Mouse (Mus musculus): ENCODE data around the gene Mapk1ip1l. TPM values are rescaled to one million over a fixed set of nuclear protein-coding genes. Genes with fewer than 3 reads are reported as not detected.

Mapk1ip1l gene
- polyA plus RNA-seq, 1 experiment from 2014 or later = 49.3 TPM

GRCm38 (mm10) chr14:47346715-47347114 is 48.6 kb downstream of the Mapk1ip1l start:
- Histone ChIP-seq H3K27ac (no peak overlapping the region), H3K27me3 (replicated peaks) (no peaks in the 10 kb centered on the region), H3K9me3 (no peaks in the 10 kb centered on the region), H3K4me3 (no peak overlapping the region), H3K4me1 (no peaks in the 10 kb centered on the region), H3K9ac (no peak overlapping the region), H3K4me2 (no peak overlapping the region), H3K36me3 (replicated peaks) (no peaks in the 10 kb centered on the region)
- ATAC-seq (replicated peaks) = no peak
- 87% methylated on average over 1 of the region's 1 CpGs for WGBS

DNA sequence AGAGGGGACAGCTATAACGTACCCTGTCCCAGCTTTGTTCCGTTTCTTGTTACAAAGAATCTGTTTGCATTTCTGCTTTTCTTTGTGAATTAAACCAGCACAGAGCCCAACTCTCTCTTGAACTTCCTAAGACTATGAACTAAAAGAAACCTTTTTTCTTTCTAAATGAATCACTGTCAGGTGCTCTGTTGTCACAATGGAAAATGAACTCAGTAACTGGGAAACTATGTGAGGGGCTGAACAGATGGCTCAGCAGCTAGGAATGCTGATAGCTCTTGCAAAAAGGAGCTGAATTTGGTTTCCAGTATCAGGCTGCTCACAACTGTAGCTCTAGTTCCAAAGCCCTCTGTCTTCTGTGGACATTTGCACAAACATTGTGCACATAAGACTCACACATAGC is 52.9 kb downstream of the Mapk1ip1l start:
- Histone ChIP-seq H3K27me3 (replicated peaks) (no peaks in the 10 kb centered on the region), H3K4me2 (no peak overlapping the region), H3K9ac (no peak overlapping the region), H3K36me3 (replicated peaks) (no peaks in the 10 kb centered on the region), H3K4me3 (no peak overlapping the region), H3K4me1 (no peaks in the 10 kb centered on the region), H3K9me3 (no peaks in the 10 kb centered on the region), H3K27ac (no peak overlapping the region)
- ATAC-seq (replicated peaks) = no peak
- whole genome bisulfite sequencing = 71% methylated on average over 2 of the region's 2 CpGs

DNA sequence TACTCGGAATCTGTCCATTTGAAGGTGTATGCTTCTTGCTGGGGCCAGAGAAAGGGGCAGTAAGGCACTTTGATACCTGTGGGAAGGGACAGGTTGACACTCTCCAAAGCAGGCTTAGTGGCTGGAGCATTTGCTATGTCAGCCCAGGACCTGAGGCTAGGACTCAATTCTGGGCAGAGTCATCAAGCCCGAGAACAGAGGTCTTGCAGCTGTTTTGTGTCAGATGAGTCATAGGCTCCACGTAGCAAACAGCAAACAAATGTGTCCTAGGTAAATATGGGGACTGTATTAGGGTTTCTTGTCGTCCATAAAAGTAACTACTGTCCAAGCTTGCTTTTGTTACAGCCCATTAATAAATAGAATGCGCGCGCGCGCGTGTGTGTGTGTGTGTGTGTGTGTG is 54.2 kb downstream of the Mapk1ip1l start:
- WGBS = 94% methylated on average over 10 of the region's 10 CpGs
- H3K4me3 ChIP-seq = no peak overlapping the region
- no peak for ATAC-seq (replicated peaks)
- H3K27ac ChIP-seq = no peak overlapping the region
- no peaks in the 10 kb centered on the region for H3K4me1 ChIP-seq
- H3K9me3 ChIP-seq = no peaks in the 10 kb centered on the region
- no peaks in the 10 kb centered on the region for H3K27me3 ChIP-seq (replicated peaks)
- H3K4me2 ChIP-seq = no peak overlapping the region
- H3K9ac ChIP-seq = no peak overlapping the region
- H3K36me3 ChIP-seq (replicated peaks) = no peaks in the 10 kb centered on the region

- H3K36me3 ChIP-seq (replicated peaks) = no peaks in the 10 kb centered on the region
- no peak overlapping the region for H3K27ac ChIP-seq
- 89% methylated on average over 4 of the region's 4 CpGs for WGBS
- H3K4me3 ChIP-seq = no peak overlapping the region
- no peak for ATAC-seq (replicated peaks)
- no peak overlapping the region for H3K4me2 ChIP-seq
- no peaks in the 10 kb centered on the region for H3K4me1 ChIP-seq
- no peak overlapping the region for H3K9ac ChIP-seq
- no peaks in the 10 kb centered on the region for H3K27me3 ChIP-seq (replicated peaks)
- H3K9me3 ChIP-seq = no peaks in the 10 kb centered on the region
These were observed 55.2 kb downstream of the Mapk1ip1l start for GRCm38 (mm10) chr14:47353240-47353639.

GRCm38 (mm10) chr14:47354111-47354577 is 56.1 kb downstream of the Mapk1ip1l start:
- Histone ChIP-seq H3K9me3 (no peaks in the 10 kb centered on the region), H3K36me3 (replicated peaks) (no peaks in the 10 kb centered on the region), H3K27ac (no peak overlapping the region), H3K4me3 (no peak overlapping the region), H3K4me2 (no peak overlapping the region), H3K4me1 (no peaks in the 10 kb centered on the region), H3K9ac (no peak overlapping the region), H3K27me3 (replicated peaks) (no peaks in the 10 kb centered on the region)
- 0 out of 2 replicates have a peak, but pooled peaks have one; percentile 20 for ATAC-seq (replicated peaks)
- WGBS = 69% methylated on average over 8 of the region's 8 CpGs

DNA sequence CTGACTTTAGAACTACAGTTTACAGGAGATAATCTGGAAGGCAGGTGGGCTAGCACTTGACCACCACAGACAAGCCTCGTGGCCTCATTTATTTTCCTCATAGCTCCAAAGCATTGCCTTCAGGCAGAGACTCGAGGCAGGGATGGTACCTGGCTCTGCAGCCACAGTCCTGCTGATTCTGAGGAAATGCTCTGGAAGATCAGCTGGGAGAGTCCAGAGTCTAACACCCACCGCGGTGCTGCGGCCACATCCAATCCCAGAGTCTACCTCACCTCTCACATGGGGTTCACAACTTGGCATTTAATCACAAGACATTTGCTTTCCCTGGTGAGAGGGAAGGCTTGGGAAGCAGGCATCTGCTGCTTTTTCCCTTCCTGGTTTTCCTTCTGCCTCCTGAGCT is 56.9 kb downstream of the Mapk1ip1l start:
- no peaks in the 10 kb centered on the region for H3K4me1 ChIP-seq
- H3K9me3 ChIP-seq = no peaks in the 10 kb centered on the region
- H3K36me3 ChIP-seq (replicated peaks) = no peaks in the 10 kb centered on the region
- no peak overlapping the region for H3K9ac ChIP-seq
- no peak overlapping the region for H3K27ac ChIP-seq
- no peak for ATAC-seq (replicated peaks)
- WGBS = 84% methylated on average over 5 of the region's 5 CpGs
- H3K27me3 ChIP-seq (replicated peaks) = no peaks in the 10 kb centered on the region
- H3K4me3 ChIP-seq = no peak overlapping the region
- no peak overlapping the region for H3K4me2 ChIP-seq

DNA sequence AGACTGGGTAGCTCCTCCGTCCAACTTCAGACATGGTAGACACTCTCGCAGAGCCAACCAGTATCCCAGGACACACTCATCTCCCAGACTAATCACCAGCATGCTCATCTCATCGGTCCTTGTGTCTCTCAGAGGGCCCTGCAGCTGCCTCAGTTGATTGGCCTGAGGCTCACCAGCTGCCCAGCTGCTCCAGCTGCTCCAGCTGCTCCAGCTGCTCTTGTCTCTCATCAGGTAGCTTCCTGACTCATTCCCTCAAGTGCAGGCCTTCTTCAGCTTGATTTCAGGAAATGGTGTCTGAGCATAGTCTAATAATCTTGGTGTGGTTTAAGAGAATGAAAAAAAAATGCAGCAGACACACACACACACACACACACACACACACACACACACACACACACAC is 58.6 kb downstream of the Mapk1ip1l start:
- WGBS = 84% methylated on average over 3 of the region's 3 CpGs
- Histone ChIP-seq H3K36me3 (replicated peaks) (no peaks in the 10 kb centered on the region), H3K9me3 (no peaks in the 10 kb centered on the region), H3K9ac (no peak overlapping the region), H3K4me1 (no peaks in the 10 kb centered on the region), H3K4me3 (no peak overlapping the region), H3K4me2 (no peak overlapping the region), H3K27ac (no peak overlapping the region), H3K27me3 (replicated peaks) (no peaks in the 10 kb centered on the region)
- ATAC-seq (replicated peaks) = no peak

GRCm38 (mm10) chr14:47359610-47360009 is 61.5 kb downstream of the Mapk1ip1l start:
- H3K4me2 ChIP-seq = no peak overlapping the region
- no peak for ATAC-seq (replicated peaks)
- no peak overlapping the region for H3K4me3 ChIP-seq
- no peaks in the 10 kb centered on the region for H3K27me3 ChIP-seq (replicated peaks)
- no peaks in the 10 kb centered on the region for H3K4me1 ChIP-seq
- no peaks in the 10 kb centered on the region for H3K36me3 ChIP-seq (replicated peaks)
- H3K27ac ChIP-seq = no peak overlapping the region
- 76% methylated on average over 3 of the region's 3 CpGs for WGBS
- H3K9ac ChIP-seq = no peak overlapping the region
- H3K9me3 ChIP-seq = no peaks in the 10 kb centered on the region

- Histone ChIP-seq H3K27me3 (replicated peaks) (no peaks in the 10 kb centered on the region), H3K27ac (no peak overlapping the region), H3K9ac (no peak overlapping the region), H3K36me3 (replicated peaks) (no peaks in the 10 kb centered on the region), H3K4me3 (no peak overlapping the region), H3K4me2 (no peak overlapping the region), H3K9me3 (no peaks in the 10 kb centered on the region), H3K4me1 (no peaks in the 10 kb centered on the region)
- WGBS = 89% methylated on average over 2 of the region's 2 CpGs
- ATAC-seq (replicated peaks) = no peak
These were observed 63.4 kb downstream of the Mapk1ip1l start for GRCm38 (mm10) chr14:47361418-47361817.

- no peaks in the 10 kb centered on the region for H3K9me3 ChIP-seq
- no peaks in the 10 kb centered on the region for H3K36me3 ChIP-seq (replicated peaks)
- 89% methylated on average over 9 of the region's 9 CpGs for WGBS
- no peak overlapping the region for H3K9ac ChIP-seq
- H3K4me1 ChIP-seq = peaks cover 3% of the 10 kb centered on the region
- no peak overlapping the region for H3K4me2 ChIP-seq
- H3K27ac ChIP-seq = no peak overlapping the region
- no peak overlapping the region for H3K4me3 ChIP-seq
- ATAC-seq (replicated peaks) = no peak
- no peaks in the 10 kb centered on the region for H3K27me3 ChIP-seq (replicated peaks)
These were observed 63.8 kb downstream of the Mapk1ip1l start for GRCm38 (mm10) chr14:47361899-47362298.

GRCm38 (mm10) chr14:47364742-47365449 is 66.8 kb downstream of the Mapk1ip1l start:
- 45% methylated on average over 21 of the region's 21 CpGs for WGBS
- no peak for ATAC-seq (replicated peaks)
- H3K27ac ChIP-seq = no peak overlapping the region
- H3K9ac ChIP-seq = no peak overlapping the region
- H3K9me3 ChIP-seq = no peaks in the 10 kb centered on the region
- no peak overlapping the region for H3K4me3 ChIP-seq
- H3K4me1 ChIP-seq = peaks cover 12% of the 10 kb centered on the region
- peak overlapping the region; percentile 9; the same call in 1 of the 2 replicates for H3K4me2 ChIP-seq
- H3K36me3 ChIP-seq (replicated peaks) = no peaks in the 10 kb centered on the region
- no peaks in the 10 kb centered on the region for H3K27me3 ChIP-seq (replicated peaks)

DNA sequence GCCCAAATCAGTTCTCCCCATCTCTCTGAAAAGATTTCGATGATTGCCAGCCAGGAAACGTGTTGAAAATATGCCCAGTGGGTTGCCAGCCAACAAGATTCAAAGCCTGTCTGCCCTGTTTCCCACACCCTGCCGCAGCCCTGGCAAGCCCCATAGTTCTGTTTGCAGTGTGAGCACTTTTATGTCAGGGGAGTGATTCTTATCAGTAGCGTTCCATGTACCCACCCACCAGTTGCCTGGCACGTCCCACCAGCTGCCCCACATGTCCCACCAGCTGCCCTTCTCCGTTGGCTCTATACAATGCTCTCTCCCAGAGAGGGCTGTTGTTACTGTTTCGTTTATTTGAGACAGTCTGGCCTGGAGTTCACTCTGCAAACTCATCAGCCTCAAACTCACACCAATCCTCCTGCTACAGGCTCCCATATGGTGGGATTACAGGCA is 68.8 kb downstream of the Mapk1ip1l start:
- no peaks in the 10 kb centered on the region for H3K36me3 ChIP-seq (replicated peaks)
- H3K27me3 ChIP-seq (replicated peaks) = no peaks in the 10 kb centered on the region
- ATAC-seq (replicated peaks) = peak; percentile 59
- H3K9me3 ChIP-seq = no peaks in the 10 kb centered on the region
- peak overlapping the region; percentile 35; the same call in 1 of the 2 replicates for H3K27ac ChIP-seq
- peaks cover 12% of the 10 kb centered on the region for H3K4me1 ChIP-seq
- no peak overlapping the region for H3K4me2 ChIP-seq
- H3K9ac ChIP-seq = no peak overlapping the region
- H3K4me3 ChIP-seq = no peak overlapping the region
- WGBS = 48% methylated on average over 7 of the region's 7 CpGs

GRCm38 (mm10) chr14:47367461-47367860 is 69.4 kb downstream of the Mapk1ip1l start, which contains the start of gene Lgals3:
Lgals3 (plus strand) TSS chr14:47367751.
- Histone ChIP-seq H3K4me1 (peaks cover 12% of the 10 kb centered on the region), H3K27me3 (replicated peaks) (no peaks in the 10 kb centered on the region), H3K4me2 (peak within 1 kb of the TSS; percentile 39), H3K9ac (no peak within 1 kb of the TSS), H3K27ac (peak within 1 kb of the TSS; percentile 75), H3K4me3 (no peak within 1 kb of the TSS), H3K36me3 (replicated peaks) (no peaks in the 10 kb centered on the region), H3K9me3 (no peaks in the 10 kb centered on the region)
- peak; percentile 97 for ATAC-seq (replicated peaks)
- WGBS = 28% methylated on average over 9 of the region's 9 CpGs
